Mouse (Mus musculus) cerebellum, adult 8-10 months (tissue): ENCODE results near the gene Olfr701.

Source experiments
- DNase-seq: peaks from one replicate; pipeline ENCODE4 v3.0.0; 2022

Gene Olfr701

DNA sequence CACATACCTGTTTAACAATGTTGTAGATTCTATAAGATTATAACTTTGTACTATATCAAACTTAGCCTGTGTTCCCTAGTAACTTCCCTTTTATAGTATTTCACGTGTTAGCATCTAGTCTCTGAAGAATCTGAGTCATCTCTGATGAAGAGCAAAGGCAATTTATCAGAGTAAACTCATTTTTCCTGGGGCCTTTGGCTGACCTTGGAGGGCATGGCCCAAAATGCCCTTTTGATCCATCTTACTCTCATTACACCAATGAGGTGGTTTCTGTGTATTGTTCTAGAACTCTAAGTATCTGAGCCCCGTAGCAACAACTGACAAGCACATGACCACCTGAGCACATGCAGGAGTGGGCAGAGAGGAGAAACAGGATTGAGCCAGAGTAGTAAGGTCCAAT, at the start of gene Olfr701:
TSS of gene Olfr701 (plus strand) at position 301 of the 400 bp plus-strand sequence.
- no peak for DNase-seq

DNA sequence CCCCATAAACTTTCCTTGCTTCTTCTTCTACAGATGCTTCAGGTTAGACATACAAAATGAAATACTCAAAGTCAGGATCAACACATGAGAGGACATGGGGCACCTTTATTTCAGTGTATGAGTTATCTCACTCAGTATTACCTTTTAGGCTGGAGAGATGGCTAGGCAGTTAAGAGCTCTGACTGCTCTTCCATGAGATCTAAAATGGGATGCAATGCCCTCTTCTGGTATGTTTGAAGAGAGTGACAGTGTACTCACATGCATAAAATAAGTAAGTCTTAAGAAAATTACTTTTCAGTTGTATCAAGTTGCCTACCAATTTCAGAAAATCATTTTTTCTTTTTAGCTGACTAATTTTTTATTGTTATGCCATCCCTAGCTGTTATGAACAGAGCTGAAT, 25.6 kb upstream of the Olfr701 start:
- no peak for DNase-seq

DNA sequence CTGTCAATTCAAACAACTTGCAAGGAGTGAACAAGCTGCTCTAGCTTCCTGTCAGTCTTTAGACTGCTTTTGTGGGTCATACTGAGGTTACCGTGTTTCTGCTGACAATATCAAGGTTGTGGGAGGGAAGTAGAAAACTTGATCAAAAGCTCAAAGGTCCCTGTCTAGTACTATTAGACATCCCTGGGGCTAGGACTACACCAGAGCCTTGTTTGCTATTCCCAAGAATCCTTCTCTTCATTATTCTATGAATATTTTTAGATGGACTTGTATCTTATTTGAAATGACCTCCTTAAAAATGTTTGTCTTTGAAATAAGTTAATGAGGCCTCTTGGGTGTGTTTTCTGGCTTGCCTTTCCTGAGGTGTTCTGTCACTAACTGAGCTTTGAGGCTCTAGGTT, 20.8 kb upstream of the Olfr701 start, which contains the start of gene Olfr699:
TSS of gene Olfr699 (minus strand) at position 101 of the 400 bp plus-strand sequence.
- DNase-seq, result no peak

DNA sequence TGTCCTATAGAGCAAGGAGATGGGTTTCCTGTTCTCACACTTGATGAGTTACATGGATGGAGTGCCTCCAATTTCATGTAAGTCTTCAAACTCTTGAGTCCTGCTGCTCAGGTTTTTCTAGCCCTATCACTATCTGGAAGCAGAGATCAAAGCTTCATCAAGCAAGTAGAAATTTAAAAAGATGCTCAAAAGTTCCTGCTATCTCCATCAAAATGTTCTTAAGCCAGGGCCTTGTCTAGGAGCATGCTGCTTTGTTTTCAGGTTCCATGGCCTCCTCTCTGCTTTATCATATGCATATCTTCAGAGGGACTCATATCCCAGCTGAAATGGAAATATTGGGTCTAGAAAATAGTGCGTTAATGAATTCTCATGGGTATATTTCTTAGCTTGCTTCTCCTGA, 5.2 kb upstream of the Olfr701 start, which contains the start of gene Olfr700:
TSS of gene Olfr700 (minus strand) at position 101 of the 400 bp plus-strand sequence.
- DNase-seq, result no peak

DNA sequence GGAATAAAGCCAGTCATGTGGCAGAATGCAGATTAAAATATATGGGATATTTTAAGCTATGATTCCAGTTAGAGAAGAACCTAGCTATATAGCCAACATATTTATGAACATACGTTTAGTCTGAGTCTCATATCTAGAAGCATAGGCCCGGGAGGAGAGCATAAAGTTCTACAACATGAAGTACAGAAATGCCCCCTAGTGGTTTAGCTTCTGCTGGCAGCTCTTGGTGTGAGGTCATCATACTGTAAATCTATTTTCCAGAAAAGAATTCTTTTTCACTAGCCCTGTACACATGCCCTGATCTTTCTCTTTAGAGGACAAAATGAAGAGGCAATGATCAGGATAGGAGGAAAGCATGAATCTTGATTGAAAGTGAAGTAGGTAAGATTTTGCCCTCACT, 1.8 kb downstream of the Olfr701 start:
- DNase-seq, result no peak

DNA sequence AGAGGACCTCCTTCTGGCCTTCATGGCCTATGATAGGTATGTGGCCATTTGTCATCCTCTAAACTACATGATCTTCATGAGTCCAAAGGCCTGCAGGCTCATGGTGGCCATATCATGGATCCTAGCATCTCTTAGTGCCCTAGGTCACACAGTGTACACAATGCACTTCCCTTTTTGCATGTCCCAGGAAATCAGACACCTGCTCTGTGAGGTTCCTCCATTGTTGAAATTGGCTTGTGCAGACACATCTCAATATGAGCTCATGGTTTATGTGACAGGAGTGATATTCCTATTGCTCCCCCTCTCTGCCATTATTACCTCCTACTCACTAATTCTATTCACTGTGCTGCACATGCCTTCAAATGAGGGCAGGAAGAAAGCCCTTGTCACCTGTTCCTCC, 4.5 kb downstream of the Olfr701 start:
- DNase-seq, result no peak

DNA sequence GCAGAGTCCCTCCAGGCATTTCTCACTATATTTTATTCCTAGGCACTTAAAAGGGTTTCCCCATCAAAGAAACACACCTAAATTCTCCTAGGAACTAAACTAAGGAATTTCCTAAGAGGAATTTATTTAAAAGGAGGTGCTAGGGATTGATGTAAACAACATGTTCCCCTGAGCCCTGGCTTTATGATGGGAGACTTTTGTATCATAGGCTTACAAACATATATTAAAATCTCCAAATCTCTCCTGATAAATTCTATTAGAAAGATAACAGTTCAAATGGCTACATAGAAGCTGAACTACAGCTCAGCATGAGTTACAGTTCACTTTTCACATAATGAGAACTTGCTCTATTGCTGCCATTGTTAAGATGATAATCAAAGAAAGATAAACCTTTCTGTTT, 19.9 kb downstream of the Olfr701 start, which contains the start of gene Olfr702:
TSS of gene Olfr702 (minus strand) at position 101 of the 400 bp plus-strand sequence.
- DNase-seq, result no peak

DNA sequence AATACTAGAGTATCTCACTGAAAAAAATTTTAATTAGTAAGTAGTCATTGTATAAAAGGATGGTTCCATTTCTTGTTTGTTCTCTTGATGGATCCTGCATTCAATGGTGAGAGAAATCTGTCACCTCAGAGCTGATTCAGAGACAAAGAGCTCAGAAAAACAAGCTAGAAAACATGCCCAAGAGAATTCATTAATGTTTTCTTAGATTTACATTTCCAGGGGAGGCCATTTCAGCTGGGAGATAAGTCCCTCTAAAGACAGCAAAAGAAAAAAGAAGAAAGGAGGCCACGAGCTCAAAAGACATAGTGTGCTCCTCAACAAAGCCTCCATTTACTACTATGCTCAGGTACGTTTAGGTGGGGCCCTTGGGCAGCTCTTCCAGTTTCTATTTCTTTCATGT, 29.1 kb downstream of the Olfr701 start, which contains the start of gene Olfr703:
TSS of gene Olfr703 (plus strand) at position 301 of the 400 bp plus-strand sequence.
- DNase-seq, result no peak

DNA sequence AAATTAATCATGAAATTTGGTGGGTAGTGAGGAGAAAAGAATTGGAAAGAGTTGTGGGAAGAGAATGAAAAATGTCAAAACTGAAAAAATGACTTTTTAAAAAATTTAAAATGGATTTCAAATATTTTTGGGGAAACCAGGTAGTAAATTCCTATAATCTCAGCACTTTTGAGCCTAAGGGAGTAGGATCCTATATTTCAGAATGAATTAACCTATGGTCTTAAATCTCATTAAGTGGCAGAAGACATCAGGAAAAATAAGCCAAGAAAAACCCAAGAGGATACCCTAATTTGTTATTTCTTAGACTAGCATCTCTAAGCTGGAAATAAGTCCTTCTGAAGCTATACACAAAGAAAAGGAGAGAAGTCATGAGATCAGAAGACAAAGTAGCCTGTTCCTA, 49.0 kb downstream of the Olfr701 start, which contains the start of gene Olfr704:
TSS of gene Olfr704 (plus strand) at position 301 of the 400 bp plus-strand sequence.
- no peak for DNase-seq
